Mouse (Mus musculus): ENCODE data around the gene Upf2.

- TF ChIP-seq CTCF (IDR thresholded peaks at IDR 0.05; ENCODE audit: extremely low read depth, insufficient read depth, insufficient read length, insufficient replicate concordance): no peak
- TF ChIP-seq POLR2A (IDR thresholded peaks at IDR 0.05; ENCODE audit: low read depth, low read length): no peak
Observed at GRCm38 (mm10) chr2:6075530-6075896, 124.2 kb downstream of the Upf2 start.

All from spleen, adult 2 months (tissue).